Mouse (Mus musculus) forebrain, embryonic 15.5 days (tissue): ENCODE measurements around the gene Bcl2l14. TPM values are rescaled to one million over a fixed set of nuclear protein-coding genes. Genes with fewer than 3 reads are reported as not detected.

Experiments
- ATAC-seq: fragments of 200-750 bp; cut with Nextera tagmentation; replicated peaks from 2 replicates; pipeline ENCODE4 v1.8.0; 2017; ENCODE audit warnings: mild to moderate bottlenecking, moderate TSS enrichment, moderate library complexity
- H3K27ac ChIP-seq: fragments of 300-500 bp; sonication (generic); replicated peaks from 2 replicates; pipeline ENCODE4 v1.5.1; 2015; ENCODE audit warnings: mild to moderate bottlenecking, inconsistent platforms
- H3K27me3 ChIP-seq: fragments of 300-500 bp; sonication (generic); 2 replicates; pipeline ENCODE4 v1.6.1; 2015; ENCODE audit warnings: inconsistent platforms
- H3K36me3 ChIP-seq: fragments of 300-500 bp; sonication (generic); 2 replicates; pipeline ENCODE4 v1.6.1; 2015; ENCODE audit warnings: mild to moderate bottlenecking, inconsistent platforms
- H3K4me1 ChIP-seq: fragments of 300-500 bp; sonication (generic); 2 replicates; pipeline ENCODE4 v1.6.1; 2015; ENCODE audit warnings: inconsistent platforms
- H3K4me2 ChIP-seq: fragments of 300-500 bp; sonication (generic); replicated peaks from 2 replicates; pipeline ENCODE4 v1.6.1; 2015; ENCODE audit warnings: mild to moderate bottlenecking, inconsistent platforms
- H3K4me3 ChIP-seq: fragments of 300-500 bp; sonication (generic); 2 replicates; pipeline ENCODE4 v1.5.1; 2015; ENCODE audit warnings: mild to moderate bottlenecking, inconsistent platforms
- H3K9ac ChIP-seq: fragments of 300-500 bp; sonication (generic); replicated peaks from 2 replicates; pipeline ENCODE4 v1.6.1; 2015; ENCODE audit warnings: mild to moderate bottlenecking, inconsistent platforms
- H3K9me3 ChIP-seq: fragments of 300-500 bp; sonication (generic); 2 replicates; pipeline ENCODE4 v1.6.1; 2016; ENCODE audit warnings: inconsistent platforms
- WGBS: fragments of 180-500 bp; shearing (Covaris S2); methylation state at CpG from one replicate; pipeline ENCODE4 v1.1.7; 2015; ENCODE audit warnings: mixed read lengths; 5-methylcytosine and 5-hydroxymethylcytosine counted together
- polyA plus RNA-seq: library from polyadenylated mRNA; unstranded; fragments of >200 nt; fragmentation: Nextera tagmentation; extraction: Ambion mirVana; gene quantifications from 2 replicates; pipeline ENCODE4 v1.2.1, GENCODE M21; 2015

Bcl2l14 gene
- polyA plus RNA-seq, 1 experiment from 2014 or later = not detected

- H3K4me1 ChIP-seq = no peaks in the 10 kb centered on the region
- no peaks in the 10 kb centered on the region for H3K27me3 ChIP-seq
- ATAC-seq = no peak
- H3K9ac ChIP-seq = no peak overlapping the region
- no peak overlapping the region for H3K27ac ChIP-seq
- H3K36me3 ChIP-seq = no peaks in the 10 kb centered on the region
- H3K4me3 ChIP-seq = no peak overlapping the region
- 73% methylated on average over 4 of the region's 4 CpGs for WGBS
- H3K4me2 ChIP-seq = no peak overlapping the region
- H3K9me3 ChIP-seq = no peaks in the 10 kb centered on the region
Measured at GRCm38 (mm10) chr6:134414532-134414883, 18.4 kb downstream of the Bcl2l14 start.

- no peak for ATAC-seq
- H3K27me3 ChIP-seq = no peaks in the 10 kb centered on the region
- no peak overlapping the region for H3K4me2 ChIP-seq
- H3K36me3 ChIP-seq = no peaks in the 10 kb centered on the region
- WGBS = 37% methylated on average over 3 of the region's 3 CpGs
- H3K27ac ChIP-seq = no peak overlapping the region
- no peak overlapping the region for H3K9ac ChIP-seq
- H3K4me3 ChIP-seq = no peak overlapping the region
- H3K9me3 ChIP-seq = no peaks in the 10 kb centered on the region
- H3K4me1 ChIP-seq = no peaks in the 10 kb centered on the region
Measured at GRCm38 (mm10) chr6:134416556-134417105, 20.5 kb downstream of the Bcl2l14 start.

DNA sequence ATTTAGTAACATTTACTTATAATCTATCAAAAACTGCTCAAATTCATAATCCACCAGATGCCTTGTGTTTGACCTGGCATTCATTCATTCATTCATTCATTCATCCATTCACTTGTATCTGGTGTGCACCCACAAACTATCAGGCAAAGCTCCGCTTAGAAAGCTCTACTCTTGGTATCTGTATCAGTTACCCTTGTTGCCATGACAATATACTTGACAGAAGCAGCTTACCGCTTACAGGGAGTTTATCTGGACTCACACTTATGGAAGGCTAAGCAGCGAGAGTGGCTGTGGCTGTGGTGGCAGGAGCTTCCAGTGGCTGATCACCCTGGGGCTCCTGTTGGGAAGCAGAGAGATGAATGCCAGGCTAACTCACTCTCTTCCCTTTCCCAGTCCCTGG is 21.8 kb downstream of the Bcl2l14 start:
- Histone ChIP-seq H3K27ac (no peak overlapping the region), H3K4me3 (no peak overlapping the region), H3K36me3 (no peaks in the 10 kb centered on the region), H3K9me3 (no peaks in the 10 kb centered on the region), H3K27me3 (no peaks in the 10 kb centered on the region), H3K4me1 (no peaks in the 10 kb centered on the region), H3K9ac (no peak overlapping the region), H3K4me2 (no peak overlapping the region)
- ATAC-seq = no peak
- 74% methylated on average over 3 of the region's 3 CpGs for WGBS

- Histone ChIP-seq H3K36me3 (no peaks in the 10 kb centered on the region), H3K4me3 (no peak overlapping the region), H3K4me1 (no peaks in the 10 kb centered on the region), H3K9me3 (no peaks in the 10 kb centered on the region), H3K9ac (no peak overlapping the region), H3K27me3 (no peaks in the 10 kb centered on the region), H3K4me2 (no peak overlapping the region), H3K27ac (no peak overlapping the region)
- 85% methylated on average over 8 of the region's 8 CpGs for WGBS
- no peak for ATAC-seq
Measured at GRCm38 (mm10) chr6:134420375-134420774, 24.3 kb downstream of the Bcl2l14 start.

GRCm38 (mm10) chr6:134421921-134422320 is 25.8 kb downstream of the Bcl2l14 start:
- no peak overlapping the region for H3K4me3 ChIP-seq

DNA sequence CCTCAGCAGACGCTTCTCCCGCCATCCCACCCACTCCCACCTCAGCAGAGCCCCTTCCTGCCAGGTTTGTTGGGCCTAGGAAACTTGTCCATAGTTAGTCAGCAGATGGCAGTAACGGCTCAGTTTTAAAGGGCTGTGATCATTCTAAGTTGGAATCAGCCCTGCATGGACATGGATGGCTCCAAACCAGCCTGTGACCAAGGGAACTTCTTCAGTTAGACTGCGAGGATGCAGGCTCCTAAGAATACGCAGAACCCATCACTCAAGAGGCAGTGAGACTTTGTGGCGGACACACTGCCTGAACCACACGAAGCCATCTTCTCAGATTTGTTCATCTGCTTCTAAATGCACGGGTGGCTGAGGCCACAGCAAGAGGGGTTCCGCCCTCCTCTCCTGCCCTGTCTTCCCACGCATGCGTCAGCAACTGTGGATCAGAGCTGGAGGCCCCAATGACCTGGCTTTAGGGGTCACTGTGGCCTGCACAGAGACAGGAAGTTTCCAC is 29.1 kb downstream of the Bcl2l14 start:
- Histone ChIP-seq H3K9me3 (no peaks in the 10 kb centered on the region), H3K27ac (no peak overlapping the region), H3K4me2 (no peak overlapping the region), H3K36me3 (no peaks in the 10 kb centered on the region), H3K9ac (no peak overlapping the region), H3K4me1 (no peaks in the 10 kb centered on the region), H3K4me3 (no peak overlapping the region), H3K27me3 (no peaks in the 10 kb centered on the region)
- ATAC-seq = peak; percentile 90
- 44% methylated on average over 11 of the region's 11 CpGs for WGBS

More at GRCm38 (mm10) chr6:134421921-134422320, 25.8 kb downstream of the Bcl2l14 start:
- Histone ChIP-seq H3K27me3 (no peaks in the 10 kb centered on the region), H3K4me1 (no peaks in the 10 kb centered on the region), H3K9ac (no peak overlapping the region), H3K9me3 (no peaks in the 10 kb centered on the region), H3K27ac (no peak overlapping the region), H3K4me2 (no peak overlapping the region), H3K36me3 (no peaks in the 10 kb centered on the region)
- no peak for ATAC-seq
- WGBS = 70% methylated on average over 6 of the region's 6 CpGs

DNA sequence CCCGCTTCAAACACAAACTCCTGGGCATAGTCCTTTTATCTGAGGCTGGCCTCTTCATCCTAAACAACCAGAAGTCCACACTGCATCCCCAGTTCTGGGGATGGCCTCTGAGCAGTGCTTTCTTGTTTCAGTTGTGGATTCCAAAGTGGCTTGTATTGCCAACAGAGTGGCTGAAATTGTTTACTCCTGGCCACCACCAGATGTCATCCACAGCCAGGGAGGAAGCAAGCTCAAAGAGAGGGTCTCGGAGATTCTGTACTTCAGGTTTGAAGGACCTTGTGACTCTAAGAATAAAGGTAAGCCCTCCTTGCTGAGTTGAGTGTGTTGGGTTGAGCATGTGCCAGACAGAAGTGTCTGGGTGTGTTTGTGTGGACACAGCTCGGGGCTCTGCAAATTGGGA is 31.0 kb downstream of the Bcl2l14 start:
- WGBS = 79% methylated on average over 3 of the region's 3 CpGs
- no peak for ATAC-seq

DNA sequence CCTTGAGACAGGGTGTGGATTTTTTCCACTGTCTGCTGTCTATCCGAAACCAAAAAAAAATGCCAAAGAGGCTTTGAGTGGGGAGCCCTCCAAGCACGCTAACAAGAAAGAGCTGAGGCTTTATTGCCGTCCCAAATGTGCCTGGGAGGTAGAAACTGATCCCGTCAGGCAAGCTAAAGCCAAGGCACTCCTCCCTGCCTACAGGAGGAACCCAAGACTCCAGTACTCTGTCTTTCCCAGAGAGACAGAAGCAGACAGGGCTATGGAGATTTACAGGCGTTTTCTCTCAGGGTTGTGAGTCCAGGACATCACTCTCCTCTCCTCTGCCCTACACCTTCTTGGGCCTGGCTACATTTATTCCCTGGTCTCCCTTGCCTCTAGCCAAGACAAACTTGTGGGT is 32.3 kb downstream of the Bcl2l14 start:
- H3K4me3 ChIP-seq = no peak overlapping the region
- no peaks in the 10 kb centered on the region for H3K9me3 ChIP-seq
- H3K4me2 ChIP-seq = no peak overlapping the region
- no peaks in the 10 kb centered on the region for H3K36me3 ChIP-seq
- no peak overlapping the region for H3K27ac ChIP-seq
- WGBS = 73% methylated on average over 5 of the region's 5 CpGs
- no peaks in the 10 kb centered on the region for H3K4me1 ChIP-seq
- H3K9ac ChIP-seq = no peak overlapping the region
- ATAC-seq = no peak
- no peaks in the 10 kb centered on the region for H3K27me3 ChIP-seq

More for the DNA sequence above, 31.0 kb downstream of the Bcl2l14 start:
- H3K4me3 ChIP-seq = no peak overlapping the region
- no peak overlapping the region for H3K4me2 ChIP-seq
- H3K4me1 ChIP-seq = no peaks in the 10 kb centered on the region
- no peaks in the 10 kb centered on the region for H3K27me3 ChIP-seq
- H3K9me3 ChIP-seq = no peaks in the 10 kb centered on the region
- no peaks in the 10 kb centered on the region for H3K36me3 ChIP-seq
- no peak overlapping the region for H3K27ac ChIP-seq
- no peak overlapping the region for H3K9ac ChIP-seq

- Histone ChIP-seq H3K36me3 (no peaks in the 10 kb centered on the region), H3K27me3 (no peaks in the 10 kb centered on the region), H3K9me3 (no peaks in the 10 kb centered on the region), H3K27ac (no peak overlapping the region), H3K4me1 (no peaks in the 10 kb centered on the region), H3K4me3 (no peak overlapping the region), H3K4me2 (no peak overlapping the region), H3K9ac (no peak overlapping the region)
- no peak for ATAC-seq
- 82% methylated on average over 9 of the region's 9 CpGs for WGBS
Measured at GRCm38 (mm10) chr6:134430161-134430799, 34.2 kb downstream of the Bcl2l14 start.

GRCm38 (mm10) chr6:134431583-134431982 is 35.5 kb downstream of the Bcl2l14 start:
- ATAC-seq = no peak
- Histone ChIP-seq H3K4me3 (no peak overlapping the region), H3K9ac (no peak overlapping the region), H3K4me1 (no peaks in the 10 kb centered on the region), H3K9me3 (no peaks in the 10 kb centered on the region), H3K36me3 (no peaks in the 10 kb centered on the region), H3K27ac (no peak overlapping the region), H3K27me3 (no peaks in the 10 kb centered on the region), H3K4me2 (no peak overlapping the region)
- WGBS = 78% methylated on average over 4 of the region's 4 CpGs

- Histone ChIP-seq H3K4me3 (no peak overlapping the region), H3K27me3 (no peaks in the 10 kb centered on the region), H3K9ac (no peak overlapping the region), H3K27ac (no peak overlapping the region), H3K4me2 (no peak overlapping the region), H3K36me3 (no peaks in the 10 kb centered on the region), H3K4me1 (no peaks in the 10 kb centered on the region), H3K9me3 (no peaks in the 10 kb centered on the region)
- no peak for ATAC-seq
- WGBS = 88% methylated on average over 3 of the region's 3 CpGs
Measured at GRCm38 (mm10) chr6:134433281-134433680, 37.2 kb downstream of the Bcl2l14 start.

DNA sequence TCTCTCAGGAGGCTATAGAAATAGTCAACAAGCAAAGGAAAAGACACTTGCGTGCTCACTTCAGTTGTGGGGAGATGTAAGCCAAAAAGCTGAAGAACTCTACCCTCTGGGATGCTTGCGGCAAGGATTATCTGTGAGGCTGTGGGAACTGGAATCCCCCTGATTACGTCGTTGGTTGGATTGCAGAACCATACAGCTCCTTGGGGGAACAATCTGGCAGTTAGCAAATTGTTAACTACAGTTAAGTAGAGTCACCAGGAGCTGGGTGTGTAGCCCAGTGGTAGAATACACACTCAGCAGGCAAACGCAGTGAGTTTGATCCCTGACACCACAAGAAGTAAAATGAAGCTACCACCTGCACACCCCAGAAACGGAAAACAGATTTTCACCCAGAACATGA is 37.9 kb downstream of the Bcl2l14 start:
- no peak overlapping the region for H3K9ac ChIP-seq
- H3K4me1 ChIP-seq = peaks cover 3% of the 10 kb centered on the region
- H3K27ac ChIP-seq = no peak overlapping the region
- H3K4me2 ChIP-seq = no peak overlapping the region
- 74% methylated on average over 6 of the region's 6 CpGs for WGBS
- ATAC-seq = no peak
- no peaks in the 10 kb centered on the region for H3K9me3 ChIP-seq
- no peaks in the 10 kb centered on the region for H3K36me3 ChIP-seq
- H3K4me3 ChIP-seq = no peak overlapping the region
- no peaks in the 10 kb centered on the region for H3K27me3 ChIP-seq

DNA sequence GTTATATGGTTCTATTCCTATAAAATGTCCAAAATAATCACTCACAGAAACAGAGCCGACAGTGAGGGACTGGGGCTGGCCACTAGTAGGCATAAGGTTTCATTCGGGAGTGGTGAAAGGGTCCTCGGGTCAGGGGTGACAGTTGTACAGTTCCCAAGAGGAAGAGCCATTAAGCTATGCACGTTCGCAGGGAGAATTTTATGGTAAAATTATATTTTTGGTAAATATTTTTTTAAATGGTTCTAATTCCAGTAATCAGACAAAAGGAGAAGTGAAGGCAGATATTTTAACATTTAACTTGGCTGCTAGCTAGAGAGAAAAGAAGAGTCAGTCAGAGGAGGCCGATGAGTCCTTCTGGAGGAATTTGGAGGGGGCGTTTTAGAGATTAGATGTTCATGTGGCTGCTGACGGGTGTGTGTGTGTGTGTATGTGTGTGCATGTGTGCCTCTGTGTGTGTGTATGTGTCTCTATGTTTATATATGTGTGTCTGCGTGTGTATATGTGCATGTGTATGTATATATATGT is 38.8 kb downstream of the Bcl2l14 start:
- peaks cover 12% of the 10 kb centered on the region for H3K4me1 ChIP-seq
- no peak overlapping the region for H3K27ac ChIP-seq
- no peak overlapping the region for H3K4me2 ChIP-seq
- no peak overlapping the region for H3K4me3 ChIP-seq
- WGBS = 83% methylated on average over 9 of the region's 9 CpGs
- H3K9me3 ChIP-seq = no peaks in the 10 kb centered on the region
- H3K27me3 ChIP-seq = no peaks in the 10 kb centered on the region
- ATAC-seq = no peak
- H3K36me3 ChIP-seq = no peaks in the 10 kb centered on the region
- no peak overlapping the region for H3K9ac ChIP-seq
